Mouse (Mus musculus) hindbrain, embryonic 14.5 days (tissue): ENCODE measurements around the gene Map7. TPM values are rescaled to one million over a fixed set of nuclear protein-coding genes. Genes with fewer than 3 reads are reported as not detected.

ENCODE experiments used
- ATAC-seq: fragments of 200-750 bp; cut with Nextera tagmentation; 2 replicates; pipeline ENCODE4 v1.8.0; 2017; ENCODE audit warnings: moderate number of reproducible peaks, mild to moderate bottlenecking, moderate TSS enrichment, moderate library complexity; ENCODE audit not compliant: low FRiP score
- DNase-seq: peaks from one replicate; pipeline ENCODE4 v3.0.0-alpha.2; 2015; ENCODE audit warnings: low spot score
- H3K27ac ChIP-seq: fragments of 300-500 bp; sonication (generic); 2 replicates; pipeline ENCODE4 v1.5.1; 2014; ENCODE audit warnings: mild to moderate bottlenecking, moderate library complexity
- H3K27me3 ChIP-seq: fragments of 300-500 bp; sonication (generic); 2 replicates; pipeline ENCODE4 v1.6.1; 2014; ENCODE audit warnings: mild to moderate bottlenecking, low read length, mixed read lengths; ENCODE audit not compliant: control insufficient read depth, insufficient read depth
- H3K36me3 ChIP-seq: fragments of 300-500 bp; sonication (generic); replicated peaks from 2 replicates; pipeline ENCODE4 v1.6.1; 2014; ENCODE audit not compliant: control insufficient read depth, insufficient read depth
- H3K4me1 ChIP-seq: fragments of 300-500 bp; sonication (generic); replicated peaks from 2 replicates; pipeline ENCODE4 v1.6.1; 2014; ENCODE audit warnings: antibody characterized with exemption, low read length, mixed read lengths; ENCODE audit not compliant: control insufficient read depth, insufficient read depth
- H3K4me2 ChIP-seq: fragments of 300-500 bp; sonication (generic); replicated peaks from 2 replicates; pipeline ENCODE4 v1.6.1; 2014; ENCODE audit warnings: mild to moderate bottlenecking, moderate library complexity
- H3K4me3 ChIP-seq: fragments of 300-500 bp; sonication (generic); replicated peaks from 2 replicates; pipeline ENCODE4 v1.5.1; 2014; ENCODE audit warnings: mild to moderate bottlenecking, low read length
- H3K9ac ChIP-seq: fragments of 300-500 bp; sonication (generic); 2 replicates; pipeline ENCODE4 v1.6.1; 2014
- H3K9me3 ChIP-seq: fragments of 300-500 bp; sonication (generic); 2 replicates; pipeline ENCODE4 v1.6.1; 2016; ENCODE audit warnings: low read length; ENCODE audit not compliant: control insufficient read depth
- WGBS: fragments of 180-500 bp; shearing (Covaris S2); extraction: QIAGEN DNeasy Blood & Tissue Kit; methylation state at CpG from one replicate; pipeline ENCODE4 v1.1.7; 2014; 5-methylcytosine and 5-hydroxymethylcytosine counted together
- polyA plus RNA-seq: library from polyadenylated mRNA; unstranded; fragments of >200 nt; fragmentation: Nextera tagmentation; extraction: Ambion mirVana; gene quantifications from 2 replicates; pipeline ENCODE4 v1.2.1, GENCODE M21; 2014

Map7 gene
- polyA plus RNA-seq, 1 experiment from 2014 or later, result 8.7 TPM

DNA sequence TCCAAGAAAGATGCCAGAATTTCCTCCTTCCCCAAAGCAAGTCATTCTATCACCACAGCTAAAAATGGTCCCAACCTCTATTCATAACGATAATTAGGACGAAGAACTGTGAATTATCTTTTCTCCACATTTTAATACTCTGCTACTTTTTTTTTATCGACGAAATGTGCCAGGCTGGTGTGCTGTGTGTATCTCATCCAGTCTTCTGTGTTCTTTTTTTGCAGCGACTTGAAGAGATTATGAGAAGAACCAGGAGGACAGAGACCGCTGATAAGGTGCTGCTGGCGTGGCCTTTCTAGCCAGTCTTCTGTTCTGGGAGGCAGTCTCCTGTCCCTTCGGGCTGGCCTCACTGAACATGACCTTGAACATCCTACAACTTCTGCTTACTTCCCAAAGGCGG lies 125.8 kb downstream of the Map7 start:
- ATAC-seq (no peak), DNase-seq (no peak)
- no peaks in the 10 kb centered on the region for H3K27me3 ChIP-seq
- H3K9ac ChIP-seq, result no peak overlapping the region
- no peaks in the 10 kb centered on the region for H3K36me3 ChIP-seq
- H3K27ac ChIP-seq, result no peak overlapping the region
- no peak overlapping the region for H3K4me3 ChIP-seq
- H3K4me1 ChIP-seq, result no peaks in the 10 kb centered on the region
- no peak overlapping the region for H3K4me2 ChIP-seq
- no peaks in the 10 kb centered on the region for H3K9me3 ChIP-seq
- 87% methylated on average over 9 of the region's 9 CpGs for WGBS

DNA sequence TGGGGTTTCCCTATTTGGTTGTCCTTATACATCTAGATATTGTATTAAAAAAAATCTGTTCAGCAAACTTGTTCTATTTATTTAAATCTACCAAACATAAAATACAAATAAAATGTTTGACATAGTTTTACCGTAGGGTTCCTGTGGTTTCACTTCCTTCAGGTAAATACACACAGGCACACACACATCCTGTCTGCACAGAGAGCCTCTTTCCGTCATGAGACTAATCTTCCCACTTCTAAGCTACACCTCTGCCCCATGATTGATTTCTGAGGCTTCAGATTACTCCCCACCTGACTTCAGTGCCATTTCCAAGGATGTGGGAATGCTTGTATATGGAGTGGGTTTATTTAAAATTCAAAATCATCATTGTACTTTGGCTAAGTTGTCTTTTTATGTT lies 133.2 kb downstream of the Map7 start:
- no peaks in the 10 kb centered on the region for H3K27me3 ChIP-seq

DNA sequence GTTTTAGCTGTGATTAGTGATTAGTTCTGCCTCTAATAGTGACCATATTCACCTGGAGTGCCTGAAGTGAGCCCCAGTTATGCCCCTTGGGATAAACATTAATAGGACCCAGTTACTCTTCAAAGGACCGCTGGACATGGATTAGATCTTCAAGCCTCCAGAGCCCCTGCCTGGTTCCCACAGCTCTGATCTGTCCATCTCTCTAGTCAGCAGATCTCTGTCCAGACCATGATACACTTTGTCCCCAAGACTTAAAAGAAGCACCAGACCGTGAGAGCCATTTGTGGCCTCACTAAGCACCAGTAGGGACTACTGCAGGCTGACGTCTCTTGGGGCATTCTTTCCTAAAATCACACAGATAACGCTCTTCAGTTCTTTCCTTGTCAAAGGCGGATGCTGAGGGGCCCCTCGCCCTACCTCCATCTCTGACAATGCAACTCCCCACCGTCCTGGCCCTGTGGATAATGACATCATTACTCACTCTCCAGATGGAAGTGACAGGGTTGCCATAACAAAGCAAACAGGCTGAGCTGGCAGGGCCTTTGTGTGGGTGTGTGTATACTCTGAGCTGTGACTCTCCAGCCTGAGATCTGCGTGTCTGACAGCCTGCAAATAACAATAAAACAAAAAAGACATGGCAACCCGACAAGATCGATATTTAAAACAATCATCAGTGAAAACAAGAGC lies 137.2 kb downstream of the Map7 start:
- H3K27ac ChIP-seq, result peak overlapping the region; percentile 84
- no peaks in the 10 kb centered on the region for H3K27me3 ChIP-seq
- 5% methylated on average over 10 of the region's 10 CpGs for WGBS
- peak overlapping the region; percentile 47; the same call in 1 of the 2 replicates for H3K9ac ChIP-seq
- ATAC-seq (peak; percentile 88), DNase-seq (peak; percentile 66)
- no peak overlapping the region for H3K4me3 ChIP-seq
- peak overlapping the region; percentile 35 for H3K4me2 ChIP-seq
- H3K9me3 ChIP-seq, result no peaks in the 10 kb centered on the region
- H3K4me1 ChIP-seq, result peaks cover 24% of the 10 kb centered on the region
- no peaks in the 10 kb centered on the region for H3K36me3 ChIP-seq

More for the DNA sequence above, 133.2 kb downstream of the Map7 start:
- no peak for ATAC-seq
- DNase-seq, result no peak
- Histone ChIP-seq H3K4me3 (no peak overlapping the region), H3K4me1 (peaks cover 13% of the 10 kb centered on the region), H3K9ac (no peak overlapping the region), H3K4me2 (no peak overlapping the region), H3K27ac (no peak overlapping the region), H3K36me3 (no peaks in the 10 kb centered on the region), H3K9me3 (no peaks in the 10 kb centered on the region)
- WGBS, result 73% methylated on average over 2 of the region's 2 CpGs

DNA sequence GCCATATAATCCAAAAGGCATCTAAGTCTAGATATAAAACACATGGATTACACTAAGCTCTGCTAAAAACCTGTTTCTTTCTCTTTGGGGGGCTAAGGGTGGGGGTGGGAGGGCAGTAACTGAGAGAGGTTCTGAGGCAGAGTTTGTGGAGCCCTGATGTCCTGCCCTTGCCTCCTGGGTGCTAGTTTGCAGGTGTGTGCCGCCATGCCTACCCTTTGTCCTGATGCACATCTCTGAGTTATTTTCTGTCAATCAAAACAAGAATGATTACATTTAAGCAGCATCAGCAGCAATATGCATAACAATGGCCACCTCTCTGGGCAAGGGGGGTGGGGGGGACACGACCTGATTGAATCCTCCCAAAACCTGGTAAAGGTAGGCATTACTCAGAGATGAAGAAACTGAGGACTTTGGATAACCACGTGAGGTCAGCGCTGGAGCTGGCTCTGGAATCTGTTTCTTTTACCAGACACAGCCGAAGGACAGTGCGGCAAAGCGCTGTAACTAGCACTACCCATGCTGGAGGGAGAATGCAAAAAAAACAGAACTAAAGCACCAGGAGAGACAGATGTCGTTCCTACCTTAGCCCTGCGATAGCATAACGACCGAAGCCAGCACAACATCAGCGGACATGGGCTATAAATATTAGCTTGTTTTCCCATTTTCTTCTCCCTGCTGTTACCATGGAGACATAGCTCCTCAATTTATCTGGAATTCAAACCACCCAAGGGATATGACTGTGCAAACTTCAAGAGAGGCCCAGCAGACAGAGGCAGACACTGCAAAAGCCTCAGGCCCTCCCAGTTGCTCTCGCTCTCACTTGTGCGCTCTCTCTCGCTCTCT lies 137.9 kb downstream of the Map7 start:
- Histone ChIP-seq H3K4me1 (peaks cover 29% of the 10 kb centered on the region), H3K4me3 (no peak overlapping the region), H3K27ac (peak overlapping the region; percentile 84), H3K9ac (peak overlapping the region; percentile 47), H3K36me3 (no peaks in the 10 kb centered on the region), H3K4me2 (peak overlapping the region; percentile 35), H3K27me3 (no peaks in the 10 kb centered on the region), H3K9me3 (no peaks in the 10 kb centered on the region)
- peak; percentile 75 for DNase-seq
- WGBS, result 9% methylated on average over 15 of the region's 15 CpGs
- ATAC-seq, result peak; percentile 68

DNA sequence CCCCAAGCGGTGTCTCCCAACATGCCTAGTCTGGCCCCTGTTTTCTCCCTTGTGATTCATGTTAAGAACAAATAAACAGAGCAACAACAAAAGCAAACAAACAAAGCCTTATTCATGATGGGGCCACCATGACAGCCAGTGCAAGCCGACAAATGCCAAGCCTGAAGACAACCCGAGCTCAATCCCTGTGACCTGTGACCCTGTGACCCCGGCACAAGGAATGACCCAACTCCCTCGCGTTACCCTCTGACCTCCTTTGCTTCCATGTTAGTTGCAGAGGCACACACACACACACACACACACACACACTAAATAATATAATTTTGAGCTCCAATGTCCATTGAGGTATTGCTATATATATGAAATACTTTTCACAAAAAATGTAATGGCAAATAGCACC lies 139.1 kb downstream of the Map7 start:
- no peaks in the 10 kb centered on the region for H3K27me3 ChIP-seq
- no peak overlapping the region for H3K9ac ChIP-seq
- H3K4me3 ChIP-seq, result no peak overlapping the region
- H3K36me3 ChIP-seq, result no peaks in the 10 kb centered on the region
- no peak for ATAC-seq
- H3K9me3 ChIP-seq, result no peaks in the 10 kb centered on the region
- no peak for DNase-seq
- H3K27ac ChIP-seq, result peak overlapping the region; percentile 84
- WGBS, result 15% methylated on average over 6 of the region's 6 CpGs
- peaks cover 29% of the 10 kb centered on the region for H3K4me1 ChIP-seq
- H3K4me2 ChIP-seq, result peak overlapping the region; percentile 35; the same call in 1 of the 2 replicates

DNA sequence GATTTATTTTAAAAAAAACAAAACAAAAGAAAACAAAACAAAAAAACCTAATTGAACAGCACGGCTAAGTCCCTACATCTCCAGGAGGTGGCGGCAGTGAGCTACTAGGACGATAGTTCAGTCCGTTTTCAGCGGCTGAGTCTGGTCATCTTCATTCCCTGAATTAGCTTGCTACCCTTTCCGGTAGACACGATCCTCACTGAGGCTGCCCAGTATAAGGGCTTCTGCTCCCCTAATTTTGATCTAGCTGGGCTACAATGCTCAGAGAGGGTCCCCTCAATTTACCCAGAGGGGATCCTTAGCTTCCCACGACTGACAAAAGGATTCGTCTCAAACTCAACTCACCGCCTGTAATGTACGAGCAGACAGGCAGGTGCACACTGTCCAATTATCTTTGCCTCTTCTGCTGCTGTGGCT lies 142.2 kb downstream of the Map7 start:
- 13% methylated on average over 11 of the region's 11 CpGs for whole genome bisulfite sequencing
- H3K4me1 ChIP-seq, result peaks cover 26% of the 10 kb centered on the region
- DNase-seq, result peak; percentile 92
- no peaks in the 10 kb centered on the region for H3K36me3 ChIP-seq
- H3K9ac ChIP-seq, result peak overlapping the region; percentile 48
- no peaks in the 10 kb centered on the region for H3K9me3 ChIP-seq
- peak overlapping the region; percentile 52 for H3K4me2 ChIP-seq
- H3K4me3 ChIP-seq, result peak overlapping the region; percentile 24
- peak overlapping the region; percentile 38 for H3K27ac ChIP-seq
- no peaks in the 10 kb centered on the region for H3K27me3 ChIP-seq
- ATAC-seq, result peak; percentile 39

DNA sequence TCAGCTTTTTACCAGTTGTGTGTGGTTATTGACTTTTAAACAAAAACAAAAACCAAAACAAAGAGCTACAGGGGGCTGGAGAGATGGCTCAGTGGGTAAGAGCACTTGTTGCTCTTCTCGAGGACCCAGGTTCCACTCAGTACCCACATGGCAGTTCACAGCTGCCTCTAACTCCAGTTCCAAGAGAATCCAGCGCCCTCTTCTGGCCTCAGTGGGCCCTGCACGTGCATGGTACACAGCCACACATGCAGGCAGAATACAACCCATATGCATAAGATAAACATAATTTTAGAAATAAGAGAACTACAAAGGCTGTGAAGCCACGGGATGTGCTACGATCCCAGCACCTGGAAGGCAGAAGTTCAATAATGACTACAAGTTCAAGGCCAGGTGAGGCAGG lies 147.7 kb downstream of the Map7 start:
- WGBS, result 75% methylated on average over 5 of the region's 5 CpGs
- DNase-seq (no peak), ATAC-seq (no peak)
- no peaks in the 10 kb centered on the region for H3K9me3 ChIP-seq
- no peaks in the 10 kb centered on the region for H3K36me3 ChIP-seq
- no peak overlapping the region for H3K27ac ChIP-seq
- H3K4me2 ChIP-seq, result no peak overlapping the region
- H3K4me1 ChIP-seq, result no peaks in the 10 kb centered on the region
- H3K4me3 ChIP-seq, result no peak overlapping the region
- no peaks in the 10 kb centered on the region for H3K27me3 ChIP-seq
- no peak overlapping the region for H3K9ac ChIP-seq

DNA sequence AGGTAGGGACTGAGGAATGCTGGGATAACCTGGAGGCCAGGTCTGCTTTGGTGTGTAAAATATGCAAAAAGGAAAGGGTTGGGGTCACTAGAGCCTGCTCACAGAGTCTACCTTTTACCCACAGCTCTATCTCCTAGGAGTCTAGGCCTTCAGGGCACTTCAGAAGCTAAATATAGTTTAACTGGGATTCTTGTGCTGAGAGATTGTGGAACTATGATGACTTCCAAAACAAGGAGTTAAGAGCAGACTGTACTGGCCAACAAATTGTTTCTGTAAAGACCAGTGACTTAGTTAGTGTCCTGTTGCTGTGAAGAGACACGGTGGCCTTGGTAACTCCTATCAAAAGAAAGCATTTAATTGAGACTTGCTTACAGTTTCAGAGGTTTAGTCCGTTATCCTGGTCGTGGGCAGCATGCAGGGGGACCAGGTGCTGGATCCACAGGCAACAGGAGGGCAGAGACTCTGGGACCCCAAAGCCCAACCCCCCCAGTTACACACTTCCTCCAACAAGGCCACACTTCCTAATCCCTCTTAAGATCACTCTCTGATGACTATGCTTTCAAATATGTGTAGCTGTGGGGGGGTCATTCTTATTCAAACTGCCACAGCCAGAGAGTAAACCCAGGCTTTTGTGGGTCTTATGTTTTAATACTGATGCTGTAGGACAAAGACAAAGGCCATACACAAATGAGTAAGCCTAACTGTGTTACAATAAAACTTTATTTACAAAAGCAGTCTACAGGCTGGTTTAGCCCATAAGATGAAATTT lies 150.1 kb downstream of the Map7 start:
- no peaks in the 10 kb centered on the region for H3K36me3 ChIP-seq
- no peaks in the 10 kb centered on the region for H3K4me1 ChIP-seq
- WGBS, result 54% methylated on average over 3 of the region's 3 CpGs
- DNase-seq (no peak), ATAC-seq (no peak)
- no peak overlapping the region for H3K4me2 ChIP-seq
- H3K9me3 ChIP-seq, result no peaks in the 10 kb centered on the region
- no peak overlapping the region for H3K4me3 ChIP-seq
- no peaks in the 10 kb centered on the region for H3K27me3 ChIP-seq
- no peak overlapping the region for H3K9ac ChIP-seq
- H3K27ac ChIP-seq, result no peak overlapping the region

DNA sequence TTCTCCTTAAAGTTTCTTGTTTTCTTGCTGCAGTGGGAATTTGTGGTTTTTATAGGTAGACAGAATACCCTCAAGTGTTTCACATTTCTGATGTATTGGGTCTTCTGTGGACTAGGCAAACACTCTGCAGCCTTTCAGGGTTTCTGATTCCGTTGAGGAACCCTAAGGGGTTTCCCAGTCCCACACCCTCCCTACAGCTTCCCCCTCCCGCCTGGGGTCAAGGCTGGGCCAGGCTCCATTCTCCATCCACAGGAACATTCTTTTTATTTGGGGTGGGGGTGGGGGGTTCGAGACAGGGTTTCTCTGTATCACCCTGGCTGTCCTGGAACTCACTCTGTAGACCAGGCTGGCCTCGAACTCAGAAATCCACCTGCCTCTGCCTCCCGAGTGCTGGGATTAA lies 150.8 kb downstream of the Map7 start:
- WGBS, result 76% methylated on average over 5 of the region's 5 CpGs

More for the DNA sequence above, 150.8 kb downstream of the Map7 start:
- H3K4me3 ChIP-seq, result no peak overlapping the region
- no peak overlapping the region for H3K27ac ChIP-seq
- no peaks in the 10 kb centered on the region for H3K27me3 ChIP-seq
- no peak overlapping the region for H3K4me2 ChIP-seq
- H3K9me3 ChIP-seq, result no peaks in the 10 kb centered on the region
- H3K9ac ChIP-seq, result no peak overlapping the region
- no peak for DNase-seq
- no peak for ATAC-seq
- no peaks in the 10 kb centered on the region for H3K4me1 ChIP-seq
- H3K36me3 ChIP-seq, result no peaks in the 10 kb centered on the region
